Mouse (Mus musculus) kidney, adult 2 months (tissue): ENCODE measurements at regions not wholly inside any gene's neighbourhood (a gene's known extent, or its start where the extent isn't known, plus 50 kb on each side); places are given as distances from the start of the nearest gene placed in this dataset.

Experiments
- CTCF ChIP-seq: fragments of 200-500 bp; conservative IDR thresholded peaks from 2 replicates; pipeline ENCODE4 v1.5.1; 2011; ENCODE audit warnings: low read depth, mild to moderate bottlenecking, control low read depth, low read length, moderate library complexity, mixed read lengths; ENCODE audit not compliant: insufficient read depth, insufficient read length
- POLR2A ChIP-seq: fragments of 200-500 bp; IDR thresholded peaks from one replicate; pipeline ENCODE4 v1.6.1; 2011; ENCODE audit warnings: low read depth, low read length, control low read depth

DNA sequence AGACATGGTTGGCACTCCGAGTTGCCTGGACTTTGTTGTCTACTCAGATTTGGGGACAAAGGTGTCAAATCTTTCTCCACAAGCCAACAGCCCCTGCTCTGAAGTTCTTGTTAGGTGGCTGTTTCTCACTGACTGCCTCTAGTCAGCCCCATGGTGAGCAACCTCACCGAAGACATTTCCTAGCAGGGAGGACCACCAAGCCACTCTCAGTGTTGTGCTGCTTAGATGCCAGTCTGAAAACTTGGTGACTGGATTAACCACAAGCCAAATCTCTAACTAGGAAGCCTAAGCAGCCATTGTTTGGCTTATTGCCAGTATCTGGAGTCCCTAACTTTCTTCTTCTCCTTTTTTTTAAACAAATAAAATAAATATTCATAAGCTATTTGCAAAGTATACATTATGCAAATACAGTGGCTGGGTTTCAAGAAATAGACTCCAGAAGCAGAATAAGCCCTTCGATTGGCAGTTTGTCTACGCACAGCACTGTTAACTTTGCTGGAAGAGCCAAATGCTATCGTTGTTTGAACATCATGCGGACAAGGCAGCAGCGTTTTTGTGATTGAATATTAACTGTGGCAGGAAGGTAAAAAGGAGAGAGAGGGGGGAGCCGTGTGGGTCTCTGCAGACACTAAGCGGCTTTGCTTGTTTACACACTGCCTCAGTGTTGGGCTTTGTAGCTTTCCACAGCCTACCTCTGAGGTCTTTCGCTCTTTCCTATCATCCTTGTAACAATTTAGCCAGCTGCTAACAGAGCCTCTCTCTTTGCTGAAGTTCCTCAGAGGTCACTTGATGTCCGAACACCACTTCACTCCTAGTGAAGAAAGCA, 257.4 kb downstream of the Disc1 start:
- TF ChIP-seq POLR2A (no peak), CTCF (no peak)
